ENCODE assay signal across 8 mouse cellular contexts in the genomic region with DNA sequence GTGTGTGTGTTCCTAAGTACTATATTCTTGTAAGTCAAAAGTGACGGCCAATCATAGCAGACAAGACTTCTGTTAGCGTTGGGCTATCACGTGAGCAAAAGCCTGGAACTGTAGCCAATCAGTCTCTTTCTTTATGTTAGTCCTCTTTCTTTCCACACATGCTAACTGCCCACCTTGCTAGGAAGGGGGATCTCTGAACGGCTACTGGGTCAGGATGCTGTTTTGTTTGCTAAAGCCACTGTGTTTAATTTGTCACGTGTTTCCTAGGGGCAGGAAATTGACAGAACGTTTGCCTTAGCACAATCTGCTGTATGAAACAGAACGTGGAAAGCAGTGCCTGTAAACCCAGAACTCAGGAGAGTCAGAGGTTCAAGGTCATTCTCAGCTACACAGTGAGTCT. TPM values are rescaled to one million over a fixed set of nuclear protein-coding genes. Genes with fewer than 3 reads are reported as not detected.
DNase-seq lines count a peak whose midpoint lies in the region; ATAC-seq and TF ChIP-seq lines count a peak whose summit lies in the region.

No protein-coding gene starts in this region.

- H3K4me2 ChIP-seq in hindbrain, embryonic 16.5 days (ENCODE audit: low read length): peak overlapping the region; percentile 73
- peak overlapping the region; percentile 83 for H3K4me2 ChIP-seq in midbrain, embryonic 16.5 days (ENCODE audit: low read length)

- WGBS in hindbrain, embryonic 16.5 days: 18% methylated on average over 7 of the region's 7 CpGs
- 24% methylated on average over 7 of the region's 7 CpGs for WGBS in midbrain, embryonic 16.5 days

- no peak for DNase-seq in layer of hippocampus, adult 2 months (ENCODE audit: low spot score in 2 of 2)
- no peak for DNase-seq in layer of hippocampus, adult 9-10 months (ENCODE audit: low spot score)
- DNase-seq in layer of hippocampus, postnatal 14 days (ENCODE audit: low spot score in 2 of 2): no peak
- no peak for DNase-seq in cerebellum, adult 11 months
- DNase-seq in right cerebral cortex, postnatal 36 days (ENCODE audit: low spot score in 2 of 2): no peak

- peak overlapping the region; percentile 95; the same call in 1 of the 2 replicates for H3K9ac ChIP-seq in hindbrain, embryonic 16.5 days (ENCODE audit: low read depth, low read length)
- H3K9ac ChIP-seq in midbrain, embryonic 16.5 days (ENCODE audit: low read depth, low read length): peak overlapping the region; percentile 91

- peak overlapping the region; percentile 95 for H3K27ac ChIP-seq in layer of hippocampus, adult 2 months
- H3K27ac ChIP-seq in brown adipose tissue, adult 24 weeks (replicated peaks; ENCODE audit: low read depth, low read length): no peak overlapping the region
- H3K27ac ChIP-seq in hindbrain, embryonic 16.5 days (ENCODE audit: low read depth, low read length): peak overlapping the region; percentile 97
- H3K27ac ChIP-seq in midbrain, embryonic 16.5 days (ENCODE audit: low read length): peak overlapping the region; percentile 92

- no peaks in the 10 kb centered on the region for H3K4me1 ChIP-seq in brown adipose tissue, adult 24 weeks (ENCODE audit: control insufficient read depth, insufficient read depth, insufficient read length, low read length)
- peaks cover 24% of the 10 kb centered on the region for H3K4me1 ChIP-seq in hindbrain, embryonic 16.5 days (ENCODE audit: control insufficient read depth, insufficient read depth, low read depth, low read length)
- peaks cover 28% of the 10 kb centered on the region for H3K4me1 ChIP-seq in midbrain, embryonic 16.5 days (ENCODE audit: control insufficient read depth, insufficient read depth, low read length)

- ATAC-seq in hindbrain, embryonic 16.5 days: peak; percentile 3; the same call in 1 of the 2 replicates
- peak; percentile 32 for ATAC-seq in midbrain, embryonic 16.5 days

- H3K9me3 ChIP-seq in hindbrain, embryonic 16.5 days (ENCODE audit: control insufficient read depth, low read length): no peaks in the 10 kb centered on the region
- no peaks in the 10 kb centered on the region for H3K9me3 ChIP-seq in midbrain, embryonic 16.5 days (replicated peaks; ENCODE audit: control insufficient read depth, low read length, poor library complexity, severe bottlenecking)

- TF ChIP-seq CTCF in layer of hippocampus, adult 2 months (conservative IDR thresholded peaks at IDR 0.05): no peak

- no peaks in the 10 kb centered on the region for H3K27me3 ChIP-seq in hindbrain, embryonic 16.5 days (replicated peaks; ENCODE audit: control insufficient read depth, insufficient read depth, low read length)
- no peaks in the 10 kb centered on the region for H3K27me3 ChIP-seq in midbrain, embryonic 16.5 days (ENCODE audit: control insufficient read depth, insufficient read depth, low read depth, low read length)

- peaks cover 7% of the 10 kb centered on the region for H3K36me3 ChIP-seq in hindbrain, embryonic 16.5 days (ENCODE audit: control insufficient read depth, insufficient read depth, low read length)
- H3K36me3 ChIP-seq in midbrain, embryonic 16.5 days (ENCODE audit: control insufficient read depth, insufficient read depth, low read length): peaks cover 20% of the 10 kb centered on the region

- peak overlapping the region; percentile 97 for H3K4me3 ChIP-seq in layer of hippocampus, adult 2 months
- H3K4me3 ChIP-seq in brown adipose tissue, adult 24 weeks (ENCODE audit: insufficient read depth, low read depth, low read length): peak overlapping the region; percentile 88
- H3K4me3 ChIP-seq in hindbrain, embryonic 16.5 days (ENCODE audit: low read length): peak overlapping the region; percentile 86
- H3K4me3 ChIP-seq in midbrain, embryonic 16.5 days (ENCODE audit: low read depth, low read length): peak overlapping the region; percentile 80

RNA-seq across cellular contexts. Expression of a gene that starts 0.5 kb away (rescaled TPM):
- total RNA-seq in layer of hippocampus, adult 2 months (2021): 100 to 1,000 TPM; 191 to 198 TPM
- 11.0 and 13.5 TPM in 2 replicates for polyA plus RNA-seq in brown adipose tissue, adult 24 weeks (2012; ENCODE audit: insufficient read depth, insufficient read length, missing spikeins)
- polyA plus RNA-seq in hindbrain, embryonic 16.5 days (2015; fragmentation: Nextera tagmentation; extraction: Ambion mirVana): 169 and 177 TPM in 2 replicates
- 181 and 190 TPM in 2 replicates for polyA plus RNA-seq in midbrain, embryonic 16.5 days (2015; fragmentation: Nextera tagmentation; extraction: Ambion mirVana)
- 100 to 1,000 TPM; 193 to 203 TPM for total RNA-seq in layer of hippocampus, postnatal 14 days (2021)

RNA-seq across cellular contexts. Expression of a gene that starts 21.7 kb away (rescaled TPM):
- total RNA-seq in layer of hippocampus, adult 2 months (2021): 10 to 100 TPM; 74.0 to 79.7 TPM
- polyA plus RNA-seq in brown adipose tissue, adult 24 weeks (2012; ENCODE audit: insufficient read depth, insufficient read length, missing spikeins): 175 and 198 TPM in 2 replicates
- 281 and 311 TPM in 2 replicates for polyA plus RNA-seq in hindbrain, embryonic 16.5 days (2015; fragmentation: Nextera tagmentation; extraction: Ambion mirVana)
- polyA plus RNA-seq in midbrain, embryonic 16.5 days (2015; fragmentation: Nextera tagmentation; extraction: Ambion mirVana): 278 and 290 TPM in 2 replicates
- 10 to 100 TPM; 90.6 to 91.7 TPM for total RNA-seq in layer of hippocampus, postnatal 14 days (2021)

RNA-seq across cellular contexts. Expression of a gene that starts 21.8 kb away (rescaled TPM):
- total RNA-seq in layer of hippocampus, adult 2 months (2021): 10 to 100 TPM in 1 of 2 experiments, 1 to 10 TPM in 1; 9.6 to 12.2 TPM
- polyA plus RNA-seq in brown adipose tissue, adult 24 weeks (2012; ENCODE audit: insufficient read depth, insufficient read length, missing spikeins): 1.4 and 2.1 TPM in 2 replicates
- 27.6 and 29.4 TPM in 2 replicates for polyA plus RNA-seq in hindbrain, embryonic 16.5 days (2015; fragmentation: Nextera tagmentation; extraction: Ambion mirVana)
- polyA plus RNA-seq in midbrain, embryonic 16.5 days (2015; fragmentation: Nextera tagmentation; extraction: Ambion mirVana): 19.5 and 21.9 TPM in 2 replicates
- total RNA-seq in layer of hippocampus, postnatal 14 days (2021): 10 to 100 TPM in 1 of 2 experiments, 1 to 10 TPM in 1; 8.8 to 10.1 TPM

RNA-seq across cellular contexts. Expression of a gene that starts 58.4 kb away (rescaled TPM):
- total RNA-seq in layer of hippocampus, adult 2 months (2021): 10 to 100 TPM; 27.0 to 27.8 TPM
- polyA plus RNA-seq in brown adipose tissue, adult 24 weeks (2012; ENCODE audit: insufficient read depth, insufficient read length, missing spikeins): 0.44 and 0.50 TPM in 2 replicates
- 0.95 and 1.1 TPM in 2 replicates for polyA plus RNA-seq in hindbrain, embryonic 16.5 days (2015; fragmentation: Nextera tagmentation; extraction: Ambion mirVana)
- polyA plus RNA-seq in midbrain, embryonic 16.5 days (2015; fragmentation: Nextera tagmentation; extraction: Ambion mirVana): 0.57 and 0.82 TPM in 2 replicates
- 10 to 100 TPM; 29.6 to 31.2 TPM for total RNA-seq in layer of hippocampus, postnatal 14 days (2021)

Comparison
In these comparisons a context has a peak if more than half of its experiments do, and no peak if none do; other contexts are left out.
1. RNA of a gene that starts 0.5 kb away (polyA plus RNA-seq): 181 to 190 TPM in midbrain, embryonic 16.5 days and 169 to 177 TPM in hindbrain, embryonic 16.5 days; 11.0 to 13.5 TPM in brown adipose tissue, adult 24 weeks; every median in the first group is over 10 times any median in the second.
2. Peak in every context shown above with its lines, with median percentiles within 50 percentile points of each other: H3K4me3 ChIP-seq.